Mouse (Mus musculus) small intestine, adult 2 months (tissue): ENCODE measurements around the gene Hist1h2bg.

ENCODE experiments used
- CTCF ChIP-seq: fragments of 200-500 bp; IDR thresholded peaks from 2 replicates; pipeline ENCODE4 v1.5.1; 2012; ENCODE audit warnings: low read depth, mild to moderate bottlenecking, control low read depth, inconsistent platforms, low read length, moderate library complexity, mixed read lengths; ENCODE audit not compliant: insufficient replicate concordance, insufficient read length; ENCODE audit errors: extremely low read depth
- POLR2A ChIP-seq: fragments of 200-500 bp; IDR thresholded peaks from 2 replicates; pipeline ENCODE4 v1.6.1; 2012; ENCODE audit warnings: low read depth, mild to moderate bottlenecking, control low read depth, inconsistent platforms, low read length, moderate library complexity

- TF ChIP-seq CTCF (no peak), POLR2A (no peak)
Measured at GRCm38 (mm10) chr13:23610393-23610792, 39.2 kb downstream of the Hist1h2bg start.
